Mouse (Mus musculus): Measurements from ENCODE around the gene Lbr. TPM values are rescaled to one million over a fixed set of nuclear protein-coding genes. Genes with fewer than 3 reads are reported as not detected.
A peak's percentile ranks its signal among the peaks of the same experiment; 100 is the strongest.

Gene Lbr
- total RNA-seq, 2 experiments from 2014 or later = 13.0 to 15.6 TPM

DNA sequence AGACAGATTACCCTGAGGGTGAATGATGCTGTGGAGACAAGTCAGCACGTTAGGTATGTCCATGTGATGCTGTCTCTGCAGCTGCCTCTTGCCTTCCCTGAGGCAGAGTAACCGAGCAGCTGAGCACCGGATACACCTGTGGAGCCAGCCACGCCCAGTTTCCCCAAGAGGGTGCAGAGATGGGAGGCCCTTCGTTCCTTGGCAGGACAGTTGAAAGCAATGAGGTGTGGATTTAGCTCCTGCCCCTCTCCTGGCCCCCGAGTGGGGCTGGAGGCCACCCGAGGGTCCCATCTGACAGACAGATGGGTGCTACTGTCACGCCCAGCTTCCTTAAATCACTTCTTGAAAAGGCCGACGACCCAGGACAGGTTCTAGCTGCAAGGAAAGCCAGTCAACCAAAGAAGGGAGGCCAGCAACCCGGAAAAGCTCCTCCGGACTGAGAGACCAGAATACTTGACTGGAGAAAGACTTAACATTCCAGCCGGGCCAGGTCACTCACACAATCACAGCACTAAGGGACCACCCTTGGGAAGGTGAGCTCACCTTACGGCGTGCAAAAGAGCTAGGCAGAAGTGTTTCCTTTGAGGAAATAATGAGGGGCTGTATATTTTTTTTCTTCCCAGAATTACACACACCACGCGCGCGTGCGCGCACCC lies 10.4 kb upstream of the Lbr start:
- no peak for DNase-seq (ENCODE audit: low spot score in 2 of 2)

- DNase-seq (ENCODE audit: low spot score in 2 of 2) = no peak
These were observed 9.6 kb upstream of the Lbr start for GRCm38 (mm10) chr1:181852466-181852865.

DNA sequence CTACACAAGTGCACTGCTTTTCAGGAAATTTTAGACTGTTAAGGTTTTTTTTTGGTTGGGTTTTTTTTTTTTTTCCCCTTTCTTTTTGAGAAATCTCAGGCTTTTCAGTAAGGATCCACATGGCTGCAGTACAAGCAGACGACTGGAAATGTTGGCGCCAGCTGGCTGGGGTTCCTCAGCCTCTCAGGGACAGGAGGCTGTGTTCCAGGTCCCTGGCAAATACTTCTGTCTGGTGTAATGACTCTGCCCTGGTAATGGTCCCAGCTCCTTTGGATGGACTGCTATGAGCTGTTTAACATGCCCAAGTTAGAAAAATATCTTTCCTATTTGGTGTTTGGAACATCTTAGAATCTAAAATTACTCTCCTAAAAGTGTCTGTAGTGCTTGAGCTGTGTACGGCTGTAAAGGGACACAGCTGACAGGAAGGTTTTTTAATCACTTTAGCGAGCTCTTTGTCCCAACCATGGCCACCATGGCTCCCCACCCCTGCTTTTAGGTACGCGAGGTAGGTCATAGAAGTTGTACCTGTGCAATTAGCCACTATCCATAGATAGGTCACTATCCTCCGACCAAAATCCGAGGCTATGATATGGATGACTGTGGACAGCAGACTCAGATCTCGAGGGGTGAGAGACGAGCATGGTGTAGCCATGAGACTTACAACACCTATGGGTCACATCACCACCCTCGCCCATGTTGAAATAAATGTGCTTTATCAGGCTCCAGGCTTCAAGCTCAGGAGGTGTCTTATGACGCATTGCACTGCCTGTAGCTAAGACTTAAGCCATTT lies 8.9 kb upstream of the Lbr start:
- peak; percentile 38 to 56 for DNase-seq (ENCODE audit: low spot score in 2 of 2)

DNA sequence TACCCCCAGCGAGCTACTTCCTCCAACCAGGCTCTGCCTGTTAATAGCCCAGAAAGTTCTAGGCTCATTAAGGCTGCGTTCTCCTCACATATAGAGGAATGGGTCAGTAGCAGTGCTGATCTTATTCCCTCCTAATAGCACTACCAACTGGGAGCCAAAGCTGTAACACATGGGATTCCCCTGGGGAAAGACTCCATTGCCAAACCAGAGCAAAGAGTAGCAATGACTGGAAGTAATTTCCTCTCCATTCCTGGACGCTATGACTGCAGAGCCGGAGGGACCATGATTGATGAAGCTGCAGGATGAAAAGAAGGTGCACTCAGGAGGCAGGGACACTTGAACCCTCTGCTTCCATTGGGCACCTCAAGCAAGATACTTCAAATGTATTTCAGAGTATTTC lies 7.6 kb upstream of the Lbr start:
- DNase-seq (ENCODE audit: low spot score in 2 of 2) = no peak

DNA sequence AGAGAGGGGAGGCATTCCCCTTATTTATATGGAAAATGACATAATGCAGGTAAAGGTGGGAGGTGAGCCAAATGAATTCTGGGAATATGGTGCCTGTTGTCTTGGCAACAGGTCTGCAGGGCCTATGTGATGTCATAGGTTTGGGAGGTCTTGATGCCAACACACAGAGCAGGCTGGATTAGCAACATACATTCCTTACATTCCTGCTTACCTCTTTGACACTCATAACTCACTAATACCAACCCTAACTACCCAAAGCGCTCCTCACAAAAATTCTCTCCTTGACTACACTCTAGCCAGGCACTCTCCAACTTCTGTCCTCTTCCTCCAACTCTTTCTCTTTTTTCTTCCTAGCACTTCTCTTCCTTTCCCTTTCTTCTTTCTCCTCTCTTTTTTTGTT lies 5.4 kb upstream of the Lbr start:
- DNase-seq (ENCODE audit: low spot score in 2 of 2) = no peak

GRCm38 (mm10) chr1:181847396-181847795 lies 4.5 kb upstream of the Lbr start:
- no peak for DNase-seq (ENCODE audit: low spot score in 2 of 2)

GRCm38 (mm10) chr1:181845767-181846166 lies 2.9 kb upstream of the Lbr start:
- no peak for DNase-seq (ENCODE audit: low spot score in 2 of 2)

GRCm38 (mm10) chr1:181844874-181845547 lies 2.2 kb upstream of the Lbr start:
- DNase-seq (ENCODE audit: low spot score in 2 of 2) = no peak

- peak; percentile 94 to 97 for DNase-seq (ENCODE audit: low spot score in 2 of 2)
These were observed 778 bp downstream of the Lbr start for GRCm38 (mm10) chr1:181841864-181842672.

DNA sequence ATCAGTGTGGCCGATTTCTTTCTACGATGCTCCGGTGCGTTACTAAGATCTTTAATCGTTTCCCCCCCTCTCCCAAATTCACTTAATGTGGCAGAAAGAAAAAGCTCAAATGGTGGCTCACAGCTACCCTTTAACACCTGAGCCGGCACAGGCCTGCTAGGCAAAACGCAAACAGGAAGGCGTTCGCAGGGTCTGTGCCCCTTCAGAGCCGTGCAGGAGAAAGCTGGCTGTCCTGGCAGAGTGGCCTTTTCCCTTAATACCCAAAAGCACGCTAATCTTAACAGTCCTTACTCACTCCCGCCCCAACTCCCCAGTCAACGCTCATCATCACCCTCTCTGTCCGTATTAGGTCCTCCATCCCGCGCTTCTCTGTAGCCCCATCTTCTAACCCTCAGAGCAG lies 1.4 kb downstream of the Lbr start:
- DNase-seq (ENCODE audit: low spot score in 2 of 2) = no peak

- DNase-seq (ENCODE audit: low spot score in 2 of 2) = no peak
These were observed 3.0 kb downstream of the Lbr start for GRCm38 (mm10) chr1:181839746-181840366.

DNA sequence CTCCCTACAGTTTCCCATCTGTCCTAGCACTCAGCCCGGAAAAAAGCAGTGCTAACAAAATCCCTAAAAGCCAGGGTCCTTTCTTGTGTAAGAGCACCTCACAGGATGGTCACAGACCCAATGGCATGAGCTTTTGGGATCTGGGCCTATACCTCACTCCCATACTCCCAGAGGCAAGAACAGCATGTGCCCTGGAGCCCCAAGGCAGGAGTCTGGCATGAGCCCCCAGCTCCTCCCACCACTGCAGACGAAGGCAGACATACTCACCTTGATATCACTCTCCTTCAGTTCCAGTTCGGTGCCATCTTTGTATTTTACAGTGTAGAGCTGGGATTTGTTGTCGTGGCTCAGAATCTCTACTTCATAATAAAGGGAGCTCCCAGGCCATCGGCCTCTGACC lies 4.7 kb downstream of the Lbr start:
- DNase-seq (ENCODE audit: low spot score in 2 of 2) = no peak

- no peak for DNase-seq (ENCODE audit: low spot score in 2 of 2)
These were observed 9.7 kb downstream of the Lbr start for GRCm38 (mm10) chr1:181833143-181833542.

- DNase-seq (ENCODE audit: low spot score in 2 of 2) = peak in 1 of 2 experiments; percentile 15
These were observed 10.1 kb downstream of the Lbr start for GRCm38 (mm10) chr1:181832720-181833119.

DNA sequence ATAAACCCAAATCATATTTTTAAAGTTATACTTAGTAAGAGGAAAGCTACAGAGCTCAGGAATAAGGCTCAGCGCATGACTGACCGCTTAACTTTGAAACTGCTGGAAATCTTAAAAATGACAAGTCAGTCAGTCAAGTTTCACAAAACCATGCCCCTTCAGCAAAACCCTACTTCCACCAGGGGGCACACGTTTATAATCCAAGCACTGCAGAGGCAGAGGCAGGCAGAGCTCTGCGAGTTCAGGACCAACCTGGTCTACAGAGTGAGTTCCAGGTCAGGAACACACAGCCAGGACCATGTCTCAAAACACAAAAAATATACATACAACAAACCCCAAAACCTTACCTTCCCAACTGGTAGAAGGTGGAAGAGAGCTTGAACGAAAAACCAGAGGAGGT lies 14.5 kb downstream of the Lbr start:
- no peak for DNase-seq (ENCODE audit: low spot score in 2 of 2)

GRCm38 (mm10) chr1:181826716-181827115 lies 16.1 kb downstream of the Lbr start:
- DNase-seq (ENCODE audit: low spot score in 2 of 2) = no peak

- DNase-seq (ENCODE audit: low spot score in 2 of 2) = peak; percentile 10 to 29
These were observed 31.2 kb downstream of the Lbr start for GRCm38 (mm10) chr1:181811481-181812223.

DNA sequence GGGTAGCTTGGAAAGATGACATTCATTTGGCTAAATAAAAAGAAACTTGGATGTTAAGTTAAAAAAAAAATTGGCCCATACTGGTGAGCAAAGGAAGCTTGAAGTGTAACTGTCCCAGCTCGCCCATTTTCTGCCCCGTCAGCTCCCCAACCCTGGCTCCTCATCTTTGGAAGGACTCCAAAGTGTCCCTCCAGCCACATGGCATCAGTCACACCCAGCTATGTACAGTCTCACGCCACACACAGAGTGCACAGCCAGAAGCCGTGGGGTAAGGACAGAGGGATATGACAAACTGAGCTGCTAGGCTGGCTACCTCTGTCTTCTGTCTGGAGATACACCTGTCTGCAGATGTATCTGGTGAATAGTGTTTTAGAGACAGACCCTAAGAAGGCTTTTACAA lies 42.2 kb downstream of the Lbr start:
- DNase-seq (ENCODE audit: low spot score in 2 of 2) = no peak

- DNase-seq (ENCODE audit: low spot score in 2 of 2) = no peak
These were observed 42.9 kb downstream of the Lbr start for GRCm38 (mm10) chr1:181799911-181800310.

DNA sequence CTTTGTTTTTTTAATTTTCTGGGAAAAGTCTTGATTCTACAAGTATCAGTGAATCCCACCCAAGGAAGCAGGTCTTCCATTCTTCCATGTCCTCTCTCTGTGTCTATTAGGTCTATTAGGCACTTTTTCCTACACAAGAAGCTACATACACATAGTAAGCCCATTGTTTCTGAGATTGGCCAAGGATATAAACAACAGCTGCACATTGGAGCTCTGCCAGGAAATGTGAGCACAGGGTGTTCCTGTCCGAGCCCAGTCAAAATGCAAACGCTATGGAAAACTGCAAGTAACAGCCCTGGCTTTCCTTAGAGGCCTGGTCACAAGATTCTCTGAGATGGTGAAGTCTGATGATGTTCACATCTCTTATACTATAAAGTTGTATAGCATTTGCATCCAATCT lies 49.3 kb downstream of the Lbr start:
- no peak for DNase-seq (ENCODE audit: low spot score in 2 of 2)
